Mouse (Mus musculus) kidney, adult 2 months (tissue): ENCODE results near the gene Arl5c.

Source experiments
- CTCF ChIP-seq: fragments of 200-500 bp; conservative IDR thresholded peaks from 2 replicates; pipeline ENCODE4 v1.5.1; 2011; ENCODE audit warnings: low read depth, mild to moderate bottlenecking, control low read depth, low read length, moderate library complexity, mixed read lengths; ENCODE audit not compliant: insufficient read depth, insufficient read length
- POLR2A ChIP-seq: fragments of 200-500 bp; IDR thresholded peaks from one replicate; pipeline ENCODE4 v1.6.1; 2011; ENCODE audit warnings: low read depth, low read length, control low read depth

GRCm38 (mm10) chr11:97943256-97943655, 52.7 kb downstream of the Arl5c start:
- TF ChIP-seq CTCF, result no peak
- no peak for TF ChIP-seq POLR2A
